Mouse (Mus musculus) lung, adult 2 months (tissue): ENCODE data around the gene Map4k2.

Experiments
- CTCF ChIP-seq: fragments of 200-500 bp; IDR thresholded peaks from 2 replicates; pipeline ENCODE4 v1.5.1; 2011; ENCODE audit warnings: mild to moderate bottlenecking, low read length, control low read depth; ENCODE audit not compliant: insufficient read depth
- POLR2A ChIP-seq: fragments of 200-500 bp; IDR thresholded peaks from 2 replicates; pipeline ENCODE4 v1.6.1; 2011; ENCODE audit warnings: low read depth, mild to moderate bottlenecking, control low read depth, low read length, borderline replicate concordance; ENCODE audit errors: extremely low read depth

GRCm38 (mm10) chr19:6346661-6347060 lies 5.7 kb downstream of the Map4k2 start:
- no peak for TF ChIP-seq CTCF
- no peak for TF ChIP-seq POLR2A
